Mouse (Mus musculus) thymus, adult 2 months (tissue): ENCODE results near the gene Raph1. TPM values are rescaled to one million over a fixed set of nuclear protein-coding genes. Genes with fewer than 3 reads are reported as not detected.

Source experiments
- DNase-seq: peaks from one replicate; pipeline ENCODE4 v3.0.0; 2021
- H3K27ac ChIP-seq: fragments of 200-500 bp; 2 replicates; pipeline ENCODE4 v1.5.1; 2012; ENCODE audit warnings: low read length, control low read depth; ENCODE audit not compliant: control insufficient read depth, insufficient read depth
- H3K27me3 ChIP-seq: fragments of 200-500 bp; 2 replicates; pipeline ENCODE4 v1.6.1; 2012; ENCODE audit warnings: mild to moderate bottlenecking, low read length, moderate library complexity, mixed read lengths; ENCODE audit not compliant: control insufficient read depth, insufficient read depth
- H3K36me3 ChIP-seq: fragments of 200-500 bp; 2 replicates; pipeline ENCODE4 v1.6.1; 2012; ENCODE audit warnings: mild to moderate bottlenecking, low read length, moderate library complexity; ENCODE audit not compliant: control insufficient read depth, insufficient read depth
- H3K4me1 ChIP-seq: fragments of 200-500 bp; replicated peaks from 2 replicates; pipeline ENCODE4 v1.6.1; 2012; ENCODE audit warnings: low read length; ENCODE audit not compliant: control insufficient read depth, insufficient read depth
- H3K4me3 ChIP-seq: fragments of 200-500 bp; 2 replicates; pipeline ENCODE4 v1.5.1; 2012; ENCODE audit warnings: mild to moderate bottlenecking, low read length, control low read depth, moderate library complexity; ENCODE audit not compliant: control insufficient read depth, insufficient read depth
- CTCF ChIP-seq: fragments of 200-500 bp; IDR thresholded peaks from 2 replicates; pipeline ENCODE4 v1.5.1; 2012; ENCODE audit warnings: mild to moderate bottlenecking, control low read depth, low read length, moderate library complexity, borderline replicate concordance; ENCODE audit not compliant: control insufficient read depth, poor library complexity, insufficient read depth; ENCODE audit errors: extremely low read depth
- POLR2A ChIP-seq: fragments of 200-500 bp; IDR thresholded peaks from 2 replicates; pipeline ENCODE4 v1.6.1; 2012; ENCODE audit warnings: mild to moderate bottlenecking, low read length, control low read depth, moderate library complexity; ENCODE audit not compliant: control insufficient read depth, poor library complexity, insufficient read depth; ENCODE audit errors: extremely low read depth
- WGBS: fragments of 180-500 bp; shearing (Covaris S2); methylation state at CpG from one replicate; pipeline ENCODE4 v1.1.7; 2018; 5-methylcytosine and 5-hydroxymethylcytosine counted together
- polyA plus RNA-seq: library from polyadenylated mRNA; depleted of rRNA; stranded (reverse); fragments of >200 nt; gene quantifications from 2 replicates; pipeline ENCODE4 v1.2.3, GENCODE M21; 2012

The Raph1 gene
- polyA plus RNA-seq, 1 experiment: 7.1 TPM

DNA sequence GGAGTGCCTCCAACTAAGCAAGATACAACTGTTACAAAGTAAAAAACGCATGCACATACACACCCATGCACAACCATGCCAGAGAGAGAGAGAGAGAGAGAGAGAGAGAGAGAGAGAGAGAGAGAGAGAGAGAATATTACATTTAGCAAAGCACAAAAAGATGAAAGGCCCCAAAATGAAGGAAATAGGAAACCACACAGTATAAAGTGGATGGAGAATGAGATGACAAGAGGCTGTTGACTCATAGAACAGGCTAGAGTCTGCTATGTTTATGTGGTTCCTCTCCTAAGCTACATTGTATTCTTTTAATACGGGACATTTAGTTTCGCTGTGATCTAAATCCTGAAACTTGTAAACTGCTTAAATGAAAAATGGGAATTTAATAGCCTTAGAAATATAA lies 27.6 kb downstream of the Raph1 start:
- no peaks in the 10 kb centered on the region for H3K4me1 ChIP-seq
- 27% methylated on average over 3 of the region's 3 CpGs for WGBS
- no peaks in the 10 kb centered on the region for H3K27me3 ChIP-seq
- no peaks in the 10 kb centered on the region for H3K36me3 ChIP-seq
- H3K4me3 ChIP-seq: no peak overlapping the region
- TF ChIP-seq POLR2A (no peak), CTCF (no peak)
- H3K27ac ChIP-seq: no peak overlapping the region
- no peak for DNase-seq

DNA sequence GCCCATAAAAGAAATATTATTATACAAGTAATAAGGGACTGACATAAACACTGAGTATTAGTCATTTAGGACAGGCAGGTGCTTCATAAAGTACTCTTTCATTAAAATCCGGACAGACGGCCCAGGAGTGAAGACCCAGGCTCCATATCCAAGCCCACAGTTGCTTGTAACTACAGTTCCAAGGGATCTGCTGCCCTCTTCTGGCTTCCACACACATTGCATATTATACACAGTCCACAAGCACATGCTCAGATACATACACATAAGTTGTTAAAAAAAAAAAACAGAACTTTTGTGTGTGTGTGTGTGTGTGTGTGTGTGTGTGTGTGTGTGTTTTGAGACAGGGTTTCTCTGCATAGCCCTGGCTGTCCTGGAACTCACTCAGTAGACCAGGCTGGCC lies 32.0 kb downstream of the Raph1 start:
- no peak overlapping the region for H3K27ac ChIP-seq
- 95% methylated on average over 2 of the region's 2 CpGs for WGBS
- no peak overlapping the region for H3K4me3 ChIP-seq
- peak; percentile 61 for DNase-seq
- no peaks in the 10 kb centered on the region for H3K27me3 ChIP-seq
- H3K36me3 ChIP-seq: no peaks in the 10 kb centered on the region
- TF ChIP-seq CTCF (no peak), POLR2A (no peak)
- no peaks in the 10 kb centered on the region for H3K4me1 ChIP-seq

DNA sequence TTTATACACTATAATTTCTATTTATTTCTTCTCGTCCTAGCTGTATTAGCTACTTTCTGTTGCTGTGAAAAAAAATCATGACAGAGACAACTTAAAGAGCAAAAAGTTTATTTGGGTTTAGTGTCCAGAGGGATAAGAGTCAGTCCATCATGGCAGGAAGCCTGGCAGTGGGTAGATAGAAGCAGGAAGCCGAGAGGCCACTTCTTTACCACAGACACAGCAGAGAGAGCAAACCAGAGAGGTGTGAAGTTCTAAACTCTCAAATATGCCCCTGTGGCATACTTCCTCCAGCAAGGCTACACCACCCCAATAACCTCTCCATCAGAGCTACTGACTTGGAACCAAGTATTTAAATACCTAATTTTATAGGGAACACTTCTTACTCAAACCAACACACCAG lies 36.3 kb downstream of the Raph1 start:
- Histone ChIP-seq H3K4me1 (no peaks in the 10 kb centered on the region), H3K27ac (no peak overlapping the region), H3K36me3 (no peaks in the 10 kb centered on the region), H3K27me3 (no peaks in the 10 kb centered on the region), H3K4me3 (no peak overlapping the region)
- no peak for DNase-seq
- TF ChIP-seq CTCF (no peak), POLR2A (no peak)
- 56% methylated on average over 2 of the region's 2 CpGs for WGBS

GRCm38 (mm10) chr1:60530107-60530506 lies 36.8 kb downstream of the Raph1 start:
- H3K4me1 ChIP-seq: no peaks in the 10 kb centered on the region
- WGBS: 80% methylated on average over 6 of the region's 6 CpGs

GRCm38 (mm10) chr1:60510584-60510983 lies 56.3 kb downstream of the Raph1 start:
- Histone ChIP-seq H3K36me3 (no peaks in the 10 kb centered on the region), H3K27ac (no peak overlapping the region), H3K4me1 (no peaks in the 10 kb centered on the region), H3K4me3 (no peak overlapping the region), H3K27me3 (no peaks in the 10 kb centered on the region)
- no peak for DNase-seq
- TF ChIP-seq CTCF (no peak), POLR2A (no peak)
- 82% methylated on average over 2 of the region's 2 CpGs for WGBS

More at GRCm38 (mm10) chr1:60530107-60530506, 36.8 kb downstream of the Raph1 start:
- TF ChIP-seq CTCF: no peak
- TF ChIP-seq POLR2A: no peak
- Histone ChIP-seq H3K27me3 (no peaks in the 10 kb centered on the region), H3K4me3 (no peak overlapping the region), H3K36me3 (no peaks in the 10 kb centered on the region), H3K27ac (no peak overlapping the region)
- DNase-seq: no peak

DNA sequence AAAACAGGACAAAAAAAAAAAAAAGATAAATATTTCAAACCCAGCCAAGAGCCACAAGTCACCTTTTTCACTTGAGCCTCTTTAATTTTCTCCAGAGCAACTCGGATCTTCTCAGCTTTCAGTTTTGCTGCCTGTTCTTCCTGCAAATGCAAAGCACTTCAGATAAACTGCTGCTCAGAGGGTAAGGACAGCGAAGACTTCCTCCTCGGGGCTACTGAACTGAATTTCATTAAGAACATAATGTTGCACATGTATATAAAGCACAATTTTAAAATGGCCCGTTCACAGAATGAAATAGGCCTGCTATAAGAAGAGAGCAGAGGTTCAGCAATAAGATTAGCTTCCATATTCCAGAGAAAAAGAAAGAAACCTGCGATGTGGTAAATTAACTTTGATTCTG lies 63.4 kb downstream of the Raph1 start:
- Histone ChIP-seq H3K4me1 (no peaks in the 10 kb centered on the region; the same call in 1 of the 2 replicates), H3K4me3 (no peak overlapping the region), H3K27ac (no peak overlapping the region), H3K27me3 (no peaks in the 10 kb centered on the region), H3K36me3 (no peaks in the 10 kb centered on the region)
- no peak for TF ChIP-seq POLR2A
- TF ChIP-seq CTCF: no peak
- 17% methylated on average over 5 of the region's 5 CpGs for WGBS
- peak; percentile 3 for DNase-seq

GRCm38 (mm10) chr1:60493421-60493820 lies 73.5 kb downstream of the Raph1 start:
- 98% methylated on average over 6 of the region's 6 CpGs for WGBS
- H3K4me1 ChIP-seq: no peaks in the 10 kb centered on the region
- TF ChIP-seq POLR2A (no peak), CTCF (no peak)
- no peaks in the 10 kb centered on the region for H3K36me3 ChIP-seq
- no peak overlapping the region for H3K27ac ChIP-seq
- no peak for DNase-seq
- no peak overlapping the region for H3K4me3 ChIP-seq
- H3K27me3 ChIP-seq: no peaks in the 10 kb centered on the region
